Mouse (Mus musculus) limb, embryonic 10.5 days (tissue): ENCODE measurements at regions not wholly inside any gene's neighbourhood (a gene's known extent, or its start where the extent isn't known, plus 50 kb on each side); places are given as distances from the start of the nearest gene placed in this dataset.

Source experiments
- DNase-seq: peaks from one replicate; pipeline ENCODE4 v3.0.0-alpha.2; 2017; ENCODE audit warnings: low spot score
- H3K27ac ChIP-seq: fragments of 300-500 bp; sonication (generic); 2 replicates; pipeline ENCODE4 v1.5.1; 2016; ENCODE audit warnings: mild to moderate bottlenecking
- H3K27me3 ChIP-seq: fragments of 300-500 bp; sonication (generic); 2 replicates; pipeline ENCODE4 v1.6.1; 2016; ENCODE audit warnings: low read depth, mild to moderate bottlenecking; ENCODE audit not compliant: poor library complexity, severe bottlenecking
- H3K36me3 ChIP-seq: fragments of 300-500 bp; sonication (generic); 2 replicates; pipeline ENCODE4 v1.6.1; 2016; ENCODE audit warnings: mild to moderate bottlenecking, moderate library complexity
- H3K4me1 ChIP-seq: fragments of 300-500 bp; sonication (generic); 2 replicates; pipeline ENCODE4 v1.6.1; 2016
- H3K4me3 ChIP-seq: fragments of 300-500 bp; sonication (generic); 2 replicates; pipeline ENCODE4 v1.5.1; 2016; ENCODE audit warnings: mild to moderate bottlenecking, moderate library complexity
- H3K9me3 ChIP-seq: fragments of 300-500 bp; sonication (generic); replicated peaks from 2 replicates; pipeline ENCODE4 v1.6.1; 2016; ENCODE audit warnings: mild to moderate bottlenecking
- WGBS: fragments of 180-500 bp; shearing (Covaris S2); methylation state at CpG from one replicate; pipeline ENCODE4 v1.1.7; 2016; 5-methylcytosine and 5-hydroxymethylcytosine counted together

- H3K4me3 ChIP-seq = no peak overlapping the region
- 76% methylated on average over 5 of the region's 5 CpGs for WGBS
- no peaks in the 10 kb centered on the region for H3K9me3 ChIP-seq
- H3K36me3 ChIP-seq = no peaks in the 10 kb centered on the region
- peaks cover 16% of the 10 kb centered on the region for H3K4me1 ChIP-seq
- H3K27ac ChIP-seq = peak overlapping the region; percentile 51; the same call in 1 of the 2 replicates
- H3K27me3 ChIP-seq = no peaks in the 10 kb centered on the region; the same call in 1 of the 2 replicates
- DNase-seq = no peak
Observed at GRCm38 (mm10) chr6:49965944-49966545, 143.5 kb downstream of the Npy start.

DNA sequence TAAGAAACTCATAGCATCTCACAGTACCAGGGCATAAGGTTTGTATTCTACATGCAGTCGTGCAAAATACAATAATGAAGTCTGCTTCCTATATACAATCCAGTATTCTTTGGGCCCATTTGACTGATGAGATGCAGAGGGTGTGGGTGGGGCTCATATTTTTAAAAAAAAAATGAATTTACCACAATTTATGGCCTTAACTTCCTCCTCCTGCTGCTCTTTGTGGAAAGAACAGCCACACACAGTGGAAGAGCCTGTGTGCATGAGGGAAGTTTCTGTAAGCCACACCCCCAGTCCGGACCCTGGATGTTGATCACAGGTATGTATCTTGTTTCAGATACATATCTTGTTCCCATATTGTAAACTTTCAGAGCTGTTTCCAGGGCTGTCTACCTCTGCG lies 143.5 kb upstream of the Mpp6 start:
- Histone ChIP-seq H3K4me3 (no peak overlapping the region), H3K9me3 (no peaks in the 10 kb centered on the region), H3K27me3 (no peaks in the 10 kb centered on the region; the same call in 1 of the 2 replicates), H3K36me3 (no peaks in the 10 kb centered on the region), H3K4me1 (peaks cover 16% of the 10 kb centered on the region), H3K27ac (0 out of 2 replicates have a peak overlapping the region, but pooled peaks have one; percentile 42)
- DNase-seq = no peak
- WGBS = 90% methylated on average over 3 of the region's 3 CpGs

DNA sequence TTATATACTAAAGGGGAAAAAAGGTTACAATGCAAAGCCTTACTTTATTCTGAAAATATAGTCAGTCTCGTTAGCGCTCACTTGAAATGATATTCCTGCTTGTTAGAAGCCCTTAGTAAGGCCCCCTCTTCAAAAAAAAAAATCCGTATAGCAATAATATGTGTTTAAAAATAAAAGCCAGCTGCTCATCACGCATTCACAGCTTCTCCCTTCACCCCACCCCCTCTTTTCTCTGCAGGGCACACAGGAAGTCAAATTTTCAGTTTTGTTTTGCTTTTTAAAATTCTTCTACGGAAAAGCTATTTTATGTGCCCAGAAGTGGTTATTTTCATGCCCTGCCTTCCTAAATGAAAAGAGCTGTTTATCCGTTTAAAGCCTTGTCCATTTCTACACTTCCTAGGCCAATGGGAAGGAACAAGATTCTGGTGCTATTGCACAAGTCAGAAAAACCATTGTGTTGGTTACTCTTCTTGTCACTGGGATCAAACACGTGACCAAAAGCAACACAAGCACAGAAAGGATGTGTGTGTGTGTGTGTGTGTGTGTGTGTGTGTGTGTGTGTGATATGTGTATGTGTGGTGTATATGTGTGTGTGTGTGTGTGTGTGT lies 136.7 kb upstream of the Mpp6 start:
- Histone ChIP-seq H3K4me1 (peaks cover 25% of the 10 kb centered on the region), H3K27ac (no peak overlapping the region), H3K4me3 (no peak overlapping the region), H3K27me3 (no peaks in the 10 kb centered on the region; the same call in 1 of the 2 replicates), H3K36me3 (no peaks in the 10 kb centered on the region), H3K9me3 (no peaks in the 10 kb centered on the region)
- no peak for DNase-seq
- 85% methylated on average over 7 of the region's 7 CpGs for WGBS

- Histone ChIP-seq H3K36me3 (no peaks in the 10 kb centered on the region), H3K27ac (no peak overlapping the region), H3K4me1 (peaks cover 28% of the 10 kb centered on the region), H3K9me3 (no peaks in the 10 kb centered on the region), H3K4me3 (no peak overlapping the region), H3K27me3 (no peaks in the 10 kb centered on the region)
- WGBS = 72% methylated on average over 11 of the region's 11 CpGs
- DNase-seq = peak; percentile 47
Observed at GRCm38 (mm10) chr6:49977783-49978182, 132.3 kb upstream of the Mpp6 start.

DNA sequence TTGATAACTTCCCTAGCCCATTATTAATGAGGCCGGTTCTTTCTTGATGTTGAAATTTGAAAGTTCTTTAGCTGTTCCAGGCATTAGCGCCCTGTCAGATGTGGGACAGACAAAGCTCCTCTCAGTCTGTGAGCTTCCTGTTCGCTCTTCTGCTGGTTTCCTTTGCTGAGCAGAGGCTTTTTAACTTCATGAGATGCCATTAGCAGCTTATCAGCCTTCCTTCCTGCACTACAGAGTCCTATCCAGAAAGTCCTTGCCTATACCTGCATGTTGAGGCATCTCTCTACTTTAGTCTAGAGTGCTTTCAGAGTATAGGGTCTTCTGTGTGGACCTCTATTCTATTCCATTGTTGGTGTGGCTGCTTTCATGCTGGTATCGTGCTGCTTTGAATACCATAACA lies 126.3 kb upstream of the Mpp6 start:
- Histone ChIP-seq H3K27ac (peak overlapping the region; percentile 15; the same call in 1 of the 2 replicates), H3K4me3 (no peak overlapping the region), H3K4me1 (peaks cover 41% of the 10 kb centered on the region), H3K27me3 (no peaks in the 10 kb centered on the region), H3K36me3 (no peaks in the 10 kb centered on the region), H3K9me3 (no peaks in the 10 kb centered on the region)
- DNase-seq = no peak
- 81% methylated on average over 4 of the region's 4 CpGs for WGBS

DNA sequence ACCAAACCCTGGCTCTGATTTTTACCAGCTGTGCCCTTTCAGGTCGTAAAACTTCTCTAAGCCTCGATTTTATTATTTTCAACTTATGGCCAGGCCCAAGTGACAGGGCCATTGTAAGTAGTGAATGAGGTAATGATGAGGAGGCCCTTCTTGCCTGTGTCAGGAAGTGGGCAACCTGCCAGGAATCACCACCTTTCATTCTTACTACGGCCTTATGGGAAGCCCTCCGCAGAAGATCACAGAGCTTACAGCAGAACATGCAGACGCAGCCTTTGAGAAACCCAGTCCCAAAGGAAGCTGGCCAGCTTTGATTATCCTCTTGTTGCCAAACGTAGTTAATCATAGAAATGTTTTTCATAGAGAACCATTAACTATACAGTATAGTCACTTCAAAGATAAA lies 124.9 kb upstream of the Mpp6 start:
- peak; percentile 67 for DNase-seq
- WGBS = 38% methylated on average over 6 of the region's 6 CpGs

DNA sequence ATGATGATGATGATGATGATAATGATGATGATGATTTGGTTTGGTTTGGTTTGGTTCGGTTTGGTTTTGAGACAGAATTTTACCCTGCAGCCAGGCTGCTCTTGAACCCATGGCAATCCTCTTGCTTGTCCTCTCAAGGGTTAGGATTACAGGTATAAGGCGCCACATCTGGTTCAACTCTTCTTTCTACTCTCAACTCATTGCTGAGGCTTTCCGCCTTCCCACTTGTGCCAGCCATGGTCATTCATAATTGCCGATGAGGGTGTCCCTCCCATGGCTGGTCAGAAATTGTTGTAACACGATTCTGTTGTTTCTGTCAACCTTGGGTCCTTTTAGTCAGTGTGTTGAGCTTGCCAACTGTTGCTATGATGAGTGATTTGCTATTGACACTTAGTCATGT lies 122.9 kb upstream of the Mpp6 start:
- Histone ChIP-seq H3K27ac (0 out of 2 replicates have a peak overlapping the region, but pooled peaks have one; percentile 36), H3K4me1 (peaks cover 50% of the 10 kb centered on the region), H3K36me3 (no peaks in the 10 kb centered on the region), H3K9me3 (no peaks in the 10 kb centered on the region), H3K4me3 (no peak overlapping the region), H3K27me3 (no peaks in the 10 kb centered on the region)
- DNase-seq = no peak
- WGBS = 91% methylated on average over 5 of the region's 5 CpGs

More for the DNA sequence above, 124.9 kb upstream of the Mpp6 start:
- Histone ChIP-seq H3K36me3 (no peaks in the 10 kb centered on the region), H3K4me1 (peaks cover 46% of the 10 kb centered on the region), H3K9me3 (no peaks in the 10 kb centered on the region), H3K27ac (no peak overlapping the region), H3K4me3 (no peak overlapping the region), H3K27me3 (no peaks in the 10 kb centered on the region)

DNA sequence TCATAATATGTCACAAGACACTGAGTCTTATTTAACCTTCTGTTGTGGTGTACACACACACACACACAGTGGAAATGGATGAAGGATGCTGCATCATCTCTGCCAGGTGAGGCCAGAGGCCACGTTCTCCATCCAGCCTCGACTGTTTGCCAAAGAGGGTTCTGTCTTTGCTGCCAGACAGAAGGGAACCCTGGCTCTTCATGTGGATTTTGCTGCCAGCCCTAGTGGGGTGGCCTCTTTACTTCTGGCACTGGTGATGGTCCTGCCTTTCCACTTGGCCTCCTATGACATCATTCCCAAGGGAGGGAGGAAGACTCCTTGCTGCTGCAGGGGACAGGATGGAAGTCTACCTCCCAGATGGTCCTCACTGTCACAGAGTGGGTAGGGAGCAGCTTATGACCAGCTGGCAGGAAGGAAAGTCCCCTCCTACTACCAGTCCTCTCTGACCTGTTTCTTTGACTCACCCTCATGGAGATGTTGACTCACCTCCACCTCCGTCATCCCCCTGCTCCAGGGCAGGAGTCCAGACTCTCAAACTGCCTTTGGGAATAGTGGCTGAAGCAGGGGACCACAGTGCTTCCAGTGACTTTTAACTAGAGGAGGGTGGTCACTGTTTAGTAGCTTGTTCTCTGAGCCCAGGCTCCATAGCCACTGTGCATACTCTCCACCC lies 122.4 kb upstream of the Mpp6 start:
- H3K9me3 ChIP-seq = no peaks in the 10 kb centered on the region
- H3K27me3 ChIP-seq = no peaks in the 10 kb centered on the region
- no peaks in the 10 kb centered on the region for H3K36me3 ChIP-seq
- H3K27ac ChIP-seq = peak overlapping the region; percentile 36; the same call in 1 of the 2 replicates
- no peak overlapping the region for H3K4me3 ChIP-seq
- no peak for DNase-seq
- H3K4me1 ChIP-seq = peaks cover 44% of the 10 kb centered on the region
- 85% methylated on average over 3 of the region's 3 CpGs for WGBS

DNA sequence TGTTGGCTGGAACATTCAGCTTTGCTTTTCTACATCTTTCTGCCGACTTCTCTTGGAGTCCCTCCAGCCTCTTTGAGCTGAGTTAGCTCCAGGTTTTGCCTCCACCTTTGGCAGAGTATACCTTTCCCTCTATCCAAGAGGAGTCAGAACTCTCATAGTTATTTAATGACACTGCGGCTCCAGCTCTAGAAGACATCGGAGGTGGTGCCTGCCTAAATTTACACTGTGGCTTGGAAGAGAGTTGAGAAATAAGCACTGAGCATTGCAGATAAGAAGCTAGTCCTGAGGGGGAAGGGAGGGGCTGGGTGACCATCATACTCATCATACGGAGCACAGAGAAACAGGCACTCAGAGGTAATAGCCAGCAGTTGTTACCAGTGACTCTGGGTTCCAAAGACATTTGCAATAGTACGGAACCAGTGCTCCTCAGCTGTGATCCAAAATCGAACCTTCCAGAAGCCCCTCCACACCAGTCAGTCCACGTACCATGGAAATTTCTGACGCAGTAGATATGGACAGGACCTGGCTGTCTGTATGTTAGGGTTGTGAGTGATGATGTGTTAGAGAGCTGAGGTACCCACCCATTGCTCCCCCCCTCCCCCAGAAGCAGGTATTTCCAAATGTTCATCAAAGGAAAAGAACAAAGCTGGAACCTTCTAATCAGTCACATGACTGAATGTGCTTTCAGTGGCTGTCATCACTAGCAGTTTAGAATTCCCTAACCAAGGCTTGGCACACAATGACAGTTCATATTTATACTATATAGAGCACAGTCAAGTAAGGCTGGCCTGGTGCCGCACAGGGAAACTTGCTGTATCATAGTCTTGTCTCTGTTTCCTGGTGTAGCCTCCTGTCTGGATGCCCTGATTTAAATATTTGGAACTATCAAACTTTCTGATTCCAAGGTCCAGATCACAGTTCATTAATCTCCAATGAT lies 120.2 kb upstream of the Mpp6 start:
- H3K9me3 ChIP-seq = no peaks in the 10 kb centered on the region
- H3K27ac ChIP-seq = no peak overlapping the region
- DNase-seq = no peak
- 87% methylated on average over 9 of the region's 9 CpGs for WGBS
- H3K4me1 ChIP-seq = peaks cover 32% of the 10 kb centered on the region
- H3K27me3 ChIP-seq = no peaks in the 10 kb centered on the region
- no peak overlapping the region for H3K4me3 ChIP-seq
- no peaks in the 10 kb centered on the region for H3K36me3 ChIP-seq

- Histone ChIP-seq H3K36me3 (no peaks in the 10 kb centered on the region), H3K9me3 (no peaks in the 10 kb centered on the region), H3K27me3 (no peaks in the 10 kb centered on the region), H3K4me3 (no peak overlapping the region), H3K27ac (no peak overlapping the region), H3K4me1 (peaks cover 26% of the 10 kb centered on the region)
- DNase-seq = no peak
- 69% methylated on average over 8 of the region's 8 CpGs for WGBS
Observed at GRCm38 (mm10) chr6:49990522-49990858, 119.6 kb upstream of the Mpp6 start.

- peaks cover 8% of the 10 kb centered on the region for H3K4me1 ChIP-seq
- no peak overlapping the region for H3K4me3 ChIP-seq
- 0 out of 2 replicates have a peak, but pooled peaks cover 4% of the 10 kb centered on the region for H3K27me3 ChIP-seq
- no peak for DNase-seq
- H3K36me3 ChIP-seq = no peaks in the 10 kb centered on the region
- no peak overlapping the region for H3K27ac ChIP-seq
- H3K9me3 ChIP-seq = no peaks in the 10 kb centered on the region
- 91% methylated on average over 11 of the region's 11 CpGs for WGBS
Observed at GRCm38 (mm10) chr6:49999365-49999764, 110.7 kb upstream of the Mpp6 start.

DNA sequence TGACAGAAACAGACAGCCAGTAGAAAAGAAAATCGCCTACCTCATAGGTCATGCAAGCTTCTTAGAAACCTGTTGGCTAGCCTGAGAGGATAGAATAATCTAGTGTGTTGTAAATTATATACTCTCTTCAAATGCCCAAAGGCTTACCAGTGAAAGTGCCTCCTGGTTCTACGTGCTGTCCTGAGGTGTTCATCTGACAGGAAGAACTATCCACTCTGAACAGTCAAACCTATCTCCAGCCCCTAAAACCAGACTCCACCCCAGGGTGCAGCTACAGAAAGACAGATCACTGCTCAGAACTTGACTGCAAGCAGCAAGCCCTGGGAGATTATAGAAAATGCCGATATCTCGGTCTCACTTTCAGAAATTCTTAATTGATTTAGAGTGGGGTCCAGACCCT lies 102.0 kb upstream of the Mpp6 start:
- H3K4me1 ChIP-seq = peaks cover 26% of the 10 kb centered on the region
- H3K27ac ChIP-seq = no peak overlapping the region
- H3K27me3 ChIP-seq = no peaks in the 10 kb centered on the region
- H3K9me3 ChIP-seq = no peaks in the 10 kb centered on the region
- no peak overlapping the region for H3K4me3 ChIP-seq
- no peaks in the 10 kb centered on the region for H3K36me3 ChIP-seq
- WGBS = 61% methylated on average over 4 of the region's 4 CpGs
- DNase-seq = no peak
